Mouse (Mus musculus): ENCODE results near the gene Nr1d1. TPM values are rescaled to one million over a fixed set of nuclear protein-coding genes. Genes with fewer than 3 reads are reported as not detected.

The Nr1d1 gene
- total and polyA plus RNA-seq, 3 experiments, result 0.17 to 1.4 (median 0.25) TPM

GRCm38 (mm10) chr11:98792081-98792480 lies 16.9 kb upstream of the Nr1d1 start:
- no peaks in the 10 kb centered on the region for H3K27me3 ChIP-seq (replicated peaks)
- in situ Hi-C loops (cut with MboI; ENCODE audit: low pct_ligation_motif_present, low pct_unique_long_range_greater_than_20kb, low sequenced_read_pairs), result loop anchor here (5.0 kb wide), 1 partner anchor 35 kb away; no protein-coding TSS in a partner anchor
- H3K4me1 ChIP-seq (ENCODE audit: control insufficient read depth in 1 of 2, insufficient read depth in 2 of 2), result peaks cover 0 to 52% of the 10 kb centered on the region in 2 experiments; a peak in 2 of 4 replicates
- H3K4me3 ChIP-seq (replicated peaks in 1 of 3; ENCODE audit: low read depth in 2 of 3, low read length in 2 of 3, poor library complexity in 1 of 3), result no peak overlapping the region
- dilution Hi-C loops (cut with MboI; ENCODE audit: extremely low pct_ligation_motif_present, extremely low pct_unique_long_range_greater_than_20kb, low sequenced_read_pairs), result no loop called here
- H3K4me2 ChIP-seq (ENCODE audit: insufficient read depth, low read depth, poor library complexity, severe bottlenecking), result no peak overlapping the region
- no peak overlapping the region for H3K9ac ChIP-seq (ENCODE audit: insufficient read depth, low read depth)
- H3K79me2 ChIP-seq (replicated peaks; ENCODE audit: control insufficient read depth, extremely low read depth, insufficient read depth, poor library complexity, severe bottlenecking), result peaks cover 18% of the 10 kb centered on the region
- H3K36me3 ChIP-seq (replicated peaks in 1 of 2; ENCODE audit: control insufficient read depth in 1 of 2, insufficient read depth in 1 of 2, low read length in 1 of 2), result peaks cover 0 to 2% of the 10 kb centered on the region in 2 experiments
- no peak for DNase-seq (ENCODE audit: extremely low read depth)
- TF ChIP-seq POLR2A (IDR thresholded peaks at IDR 0.05; ENCODE audit: low read depth, low read length) (0 out of 2 replicates have a peak, but pooled peaks have one; percentile 15), CTCF (conservative IDR thresholded peaks at IDR 0.05 in 1 of 2, IDR thresholded peaks at IDR 0.05 in 1 of 2; ENCODE audit: low read depth in 2 of 2, low read length in 2 of 2) (no peak)
- H3K27ac ChIP-seq (ENCODE audit: insufficient read depth, low read depth), result no peak overlapping the region
- no peaks in the 10 kb centered on the region for H3K9me3 ChIP-seq (replicated peaks; ENCODE audit: low read length)

- no peak overlapping the region for H3K4me3 ChIP-seq (replicated peaks in 1 of 3; ENCODE audit: low read depth in 2 of 3, low read length in 2 of 3, poor library complexity in 1 of 3)
- dilution Hi-C loops (cut with MboI; ENCODE audit: extremely low pct_ligation_motif_present, extremely low pct_unique_long_range_greater_than_20kb, low sequenced_read_pairs) (no loop called here), in situ Hi-C loops (cut with MboI; ENCODE audit: low pct_ligation_motif_present, low pct_unique_long_range_greater_than_20kb, low sequenced_read_pairs) (loop anchor here (5.0 kb wide), 1 partner anchor 36 kb away; no protein-coding TSS in a partner anchor)
- no peak for DNase-seq (ENCODE audit: extremely low read depth)
- TF ChIP-seq SIN3A (IDR thresholded peaks at IDR 0.05; ENCODE audit: low read length), result no peak
- peak; percentile 29; the same call in 1 of the 2 replicates for TF ChIP-seq MAFK (IDR thresholded peaks at IDR 0.05; ENCODE audit: insufficient replicate concordance, low read length)
- no peak overlapping the region for H3K9ac ChIP-seq (ENCODE audit: insufficient read depth, low read depth)
- peaks cover 0 to 2% of the 10 kb centered on the region in 2 experiments for H3K36me3 ChIP-seq (replicated peaks in 1 of 2; ENCODE audit: control insufficient read depth in 1 of 2, insufficient read depth in 1 of 2, low read length in 1 of 2)
- H3K27me3 ChIP-seq (replicated peaks), result no peaks in the 10 kb centered on the region
- no peak overlapping the region for H3K27ac ChIP-seq (ENCODE audit: insufficient read depth, low read depth)
- peaks cover 0 to 57% of the 10 kb centered on the region in 2 experiments; a peak in 2 of 4 replicates for H3K4me1 ChIP-seq (ENCODE audit: control insufficient read depth in 1 of 2, insufficient read depth in 2 of 2)
- H3K4me2 ChIP-seq (ENCODE audit: insufficient read depth, low read depth, poor library complexity, severe bottlenecking), result no peak overlapping the region
- peaks cover 12% of the 10 kb centered on the region for H3K79me2 ChIP-seq (replicated peaks; ENCODE audit: control insufficient read depth, extremely low read depth, insufficient read depth, poor library complexity, severe bottlenecking)
- no peaks in the 10 kb centered on the region for H3K9me3 ChIP-seq (replicated peaks; ENCODE audit: low read length)
Measured at GRCm38 (mm10) chr11:98791448-98791847, 16.3 kb upstream of the Nr1d1 start.

- no peak overlapping the region for H3K4me3 ChIP-seq (replicated peaks in 1 of 3; ENCODE audit: low read depth in 2 of 3, low read length in 2 of 3, poor library complexity in 1 of 3)
- TF ChIP-seq PAX5 (IDR thresholded peaks at IDR 0.05; ENCODE audit: low read length) (no peak), ZNF384 (IDR thresholded peaks at IDR 0.05; ENCODE audit: low read depth, low read length) (no peak), ETS1 (conservative IDR thresholded peaks at IDR 0.05; ENCODE audit: low read depth, low read length) (no peak), RCOR1 (conservative IDR thresholded peaks at IDR 0.05; ENCODE audit: low read depth, low read length) (no peak), SMC3 (IDR thresholded peaks at IDR 0.05; ENCODE audit: low read depth, low read length) (no peak), SIN3A (IDR thresholded peaks at IDR 0.05; ENCODE audit: low read length) (no peak), USF1 (IDR thresholded peaks at IDR 0.05; ENCODE audit: low read depth, low read length) (no peak), HCFC1 (IDR thresholded peaks at IDR 0.05; ENCODE audit: low read depth, low read length) (no peak), CTCF (conservative IDR thresholded peaks at IDR 0.05 in 1 of 2, IDR thresholded peaks at IDR 0.05 in 1 of 2; ENCODE audit: low read depth in 2 of 2, low read length in 2 of 2) (no peak), GABPA (IDR thresholded peaks at IDR 0.05; ENCODE audit: insufficient replicate concordance, low read depth, low read length) (no peak), CHD1 (IDR thresholded peaks at IDR 0.05; ENCODE audit: low read depth, low read length) (no peak), MEF2A (IDR thresholded peaks at IDR 0.05; ENCODE audit: borderline replicate concordance, low read depth, low read length) (no peak), RAD21 (IDR thresholded peaks at IDR 0.05; ENCODE audit: low read depth, low read length) (no peak), MXI1 (IDR thresholded peaks at IDR 0.05; ENCODE audit: low read depth, low read length) (no peak)
- DNase-seq (ENCODE audit: extremely low read depth), result no peak
- H3K36me3 ChIP-seq (replicated peaks in 1 of 2; ENCODE audit: control insufficient read depth in 1 of 2, insufficient read depth in 1 of 2, low read length in 1 of 2), result peaks cover 0 to 2% of the 10 kb centered on the region in 2 experiments
- peaks cover 3% of the 10 kb centered on the region for H3K27me3 ChIP-seq (replicated peaks)
- H3K9me3 ChIP-seq (replicated peaks; ENCODE audit: low read length), result no peaks in the 10 kb centered on the region
- dilution Hi-C loops (cut with MboI; ENCODE audit: extremely low pct_ligation_motif_present, extremely low pct_unique_long_range_greater_than_20kb, low sequenced_read_pairs) (no loop called here), in situ Hi-C loops (cut with MboI; ENCODE audit: low pct_ligation_motif_present, low pct_unique_long_range_greater_than_20kb, low sequenced_read_pairs) (loop anchor here (5.0 kb wide), 1 partner anchor 37 kb away; no protein-coding TSS in a partner anchor)
- H3K79me2 ChIP-seq (replicated peaks; ENCODE audit: control insufficient read depth, extremely low read depth, insufficient read depth, poor library complexity, severe bottlenecking), result peaks cover 5% of the 10 kb centered on the region; the same call in 1 of the 2 replicates
- peaks cover 2 to 64% of the 10 kb centered on the region in 2 experiments for H3K4me1 ChIP-seq (ENCODE audit: control insufficient read depth in 1 of 2, insufficient read depth in 2 of 2)
- no peak overlapping the region for H3K27ac ChIP-seq (ENCODE audit: insufficient read depth, low read depth)
- H3K4me2 ChIP-seq (ENCODE audit: insufficient read depth, low read depth, poor library complexity, severe bottlenecking), result no peak overlapping the region
- H3K9ac ChIP-seq (ENCODE audit: insufficient read depth, low read depth), result no peak overlapping the region
Measured at GRCm38 (mm10) chr11:98790631-98791205, 15.6 kb upstream of the Nr1d1 start.
